Mouse (Mus musculus) heart, embryonic 10.5 days (tissue): ENCODE results near the gene Crtam. TPM values are rescaled to one million over a fixed set of nuclear protein-coding genes. Genes with fewer than 3 reads are reported as not detected.

Source experiments
- DNase-seq: peaks from one replicate; pipeline ENCODE4 v3.0.0-alpha.2; 2017; ENCODE audit warnings: low spot score
- H3K27ac ChIP-seq: fragments of 300-500 bp; sonication (generic); 2 replicates; pipeline ENCODE4 v1.5.1; 2016; ENCODE audit warnings: mild to moderate bottlenecking
- H3K27me3 ChIP-seq: fragments of 300-500 bp; sonication (generic); 2 replicates; pipeline ENCODE4 v1.6.1; 2016; ENCODE audit warnings: mild to moderate bottlenecking; ENCODE audit not compliant: poor library complexity, insufficient read depth, severe bottlenecking
- H3K36me3 ChIP-seq: fragments of 300-500 bp; sonication (generic); 2 replicates; pipeline ENCODE4 v1.6.1; 2016; ENCODE audit warnings: mild to moderate bottlenecking, moderate library complexity
- H3K4me1 ChIP-seq: fragments of 300-500 bp; sonication (generic); 2 replicates; pipeline ENCODE4 v1.6.1; 2016; ENCODE audit warnings: mild to moderate bottlenecking
- H3K4me3 ChIP-seq: fragments of 300-500 bp; sonication (generic); 2 replicates; pipeline ENCODE4 v1.5.1; 2016; ENCODE audit warnings: mild to moderate bottlenecking, moderate library complexity
- H3K9me3 ChIP-seq: fragments of 300-500 bp; sonication (generic); 2 replicates; pipeline ENCODE4 v1.6.1; 2016; ENCODE audit warnings: mild to moderate bottlenecking, moderate library complexity
- WGBS: fragments of 180-500 bp; shearing (Covaris S2); methylation state at CpG from one replicate; pipeline ENCODE4 v1.1.7; 2016; 5-methylcytosine and 5-hydroxymethylcytosine counted together
- polyA plus RNA-seq: library from polyadenylated mRNA; unstranded; fragments of >200 nt; fragmentation: Nextera tagmentation; extraction: Ambion mirVana; gene quantifications from 2 replicates; pipeline ENCODE4 v1.2.1, GENCODE M21; 2016

Crtam gene
- polyA plus RNA-seq, 1 experiment from 2014 or later: 0.29 TPM

DNA sequence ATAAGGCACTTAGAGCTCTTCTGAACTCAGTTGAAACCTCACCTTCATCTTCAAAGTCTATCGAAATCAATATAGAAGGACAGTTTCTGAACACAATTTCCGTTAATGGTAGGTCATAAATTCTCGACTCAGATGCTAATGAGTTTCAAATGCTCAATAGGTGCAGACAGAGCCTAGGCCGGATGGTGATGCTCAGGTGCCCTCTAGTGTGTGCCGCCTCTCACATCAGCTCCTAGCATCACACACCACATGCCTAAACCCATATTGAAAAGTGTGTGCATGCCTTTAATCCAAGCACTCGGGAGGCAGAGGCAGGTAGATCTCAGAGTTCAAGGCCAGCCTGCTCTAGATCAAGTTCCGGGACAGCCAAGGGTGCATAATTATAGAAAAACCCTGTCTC lies 67.0 kb downstream of the Crtam start:
- DNase-seq: no peak
- no peak overlapping the region for H3K4me3 ChIP-seq
- WGBS: 64% methylated on average over 7 of the region's 7 CpGs
- H3K9me3 ChIP-seq: no peaks in the 10 kb centered on the region
- no peak overlapping the region for H3K27ac ChIP-seq
- no peaks in the 10 kb centered on the region for H3K27me3 ChIP-seq
- H3K36me3 ChIP-seq: no peaks in the 10 kb centered on the region
- H3K4me1 ChIP-seq: no peaks in the 10 kb centered on the region

DNA sequence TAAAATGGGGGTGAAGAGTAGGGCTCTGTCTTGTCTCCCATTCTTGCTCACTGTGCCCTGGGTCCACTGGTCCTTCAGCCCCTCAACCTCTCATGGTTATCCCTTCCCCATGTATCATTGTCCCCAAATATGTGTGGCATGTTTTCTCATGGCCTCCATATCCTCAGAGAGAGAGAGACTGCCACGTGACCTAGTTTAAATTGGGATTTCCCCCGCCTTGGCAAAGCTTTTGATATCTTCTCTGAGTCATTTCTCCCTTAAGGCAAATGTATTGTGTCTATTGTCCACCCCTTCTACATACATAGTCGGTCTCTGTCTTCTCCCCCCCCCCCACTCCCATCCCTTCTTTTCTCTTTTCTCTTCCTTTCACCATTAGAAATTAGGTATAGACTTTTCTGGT lies 71.1 kb downstream of the Crtam start:
- H3K36me3 ChIP-seq: no peaks in the 10 kb centered on the region
- WGBS: 64% methylated on average over 3 of the region's 3 CpGs

DNA sequence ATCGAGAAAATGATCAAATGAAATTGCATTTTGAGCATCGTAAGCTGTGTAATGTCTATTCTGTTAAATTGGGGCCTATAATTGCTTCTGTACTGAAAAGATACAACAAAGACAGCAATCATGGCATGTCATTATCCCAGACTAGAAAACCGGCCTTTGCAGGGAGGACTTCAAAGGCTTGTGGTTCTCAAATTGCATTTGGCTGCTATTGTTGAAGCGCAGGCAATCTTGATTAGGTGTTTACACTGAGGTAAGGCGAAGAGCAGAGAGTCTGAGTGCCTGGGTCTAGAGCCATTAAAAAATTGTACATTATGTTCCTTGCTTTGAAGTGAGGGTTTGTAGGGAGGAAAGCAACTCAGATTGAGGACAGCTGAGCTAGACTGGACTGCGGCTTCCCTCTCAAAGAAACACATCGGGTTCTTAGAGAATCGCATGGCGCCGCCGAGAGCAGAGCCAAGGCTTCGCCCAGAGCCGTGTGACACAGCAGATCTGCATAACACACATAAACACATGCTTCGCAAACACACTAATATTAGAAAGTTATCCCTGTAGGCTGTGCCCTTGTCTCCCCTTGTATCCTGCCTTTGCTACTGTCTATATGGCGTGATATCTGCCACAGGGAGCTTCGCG lies 77.0 kb downstream of the Crtam start:
- H3K9me3 ChIP-seq: no peaks in the 10 kb centered on the region
- DNase-seq: no peak
- no peaks in the 10 kb centered on the region for H3K36me3 ChIP-seq
- H3K27me3 ChIP-seq: no peaks in the 10 kb centered on the region
- peaks cover 5% of the 10 kb centered on the region; the same call in 1 of the 2 replicates for H3K4me1 ChIP-seq
- no peak overlapping the region for H3K27ac ChIP-seq
- WGBS: 80% methylated on average over 17 of the region's 17 CpGs
- H3K4me3 ChIP-seq: no peak overlapping the region

More for the DNA sequence above, 71.1 kb downstream of the Crtam start:
- no peaks in the 10 kb centered on the region for H3K27me3 ChIP-seq
- no peaks in the 10 kb centered on the region for H3K9me3 ChIP-seq
- no peak for DNase-seq
- H3K4me3 ChIP-seq: no peak overlapping the region
- H3K4me1 ChIP-seq: no peaks in the 10 kb centered on the region
- no peak overlapping the region for H3K27ac ChIP-seq

Other genes with a start within 250 kb of the Crtam start
- 2,804 and 3,368 TPM in 2 replicates for gene Hspa8, start 203.6 kb downstream of the Crtam start, polyA plus RNA-seq
- not detected in 2 replicates for gene Bsx, start 130.5 kb downstream of the Crtam start, polyA plus RNA-seq
- 0.09 TPM in 1 of 2 replicates, not detected in the other for gene Jhy, start 40.5 kb downstream of the Crtam start, polyA plus RNA-seq
- gene Ubash3b, start 157.1 kb upstream of the Crtam start, polyA plus RNA-seq: 13.3 and 13.8 TPM in 2 replicates